Mouse (Mus musculus): ENCODE data around the gene Esp4.
"Not testable (repeated sequence)": the region's sequence is repeated elsewhere in the genome, so short reads cannot be mapped to it uniquely, and the experiment has no call there.

Gene Esp4

DNA sequence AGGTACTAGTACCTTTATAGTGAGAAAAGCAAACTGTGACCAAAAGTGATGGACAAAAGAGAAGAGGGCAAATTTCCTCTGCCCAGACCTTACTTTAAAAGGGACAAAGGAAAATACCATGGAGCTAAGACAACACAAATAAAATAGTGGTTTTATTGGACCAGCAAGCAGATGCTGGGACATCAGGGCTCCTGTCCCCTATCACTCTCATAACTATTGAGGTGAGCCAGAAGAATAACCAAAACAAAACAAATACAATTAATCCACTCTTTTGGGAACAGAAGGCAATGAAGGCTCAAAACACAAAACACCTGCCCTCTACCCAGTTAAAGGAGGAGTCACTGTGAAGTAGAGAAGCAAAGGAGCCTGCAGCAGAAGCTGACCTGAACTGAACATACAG lies at the start of gene Esp4:
Gene Esp4 (plus strand): TSS at position 301 of the 400 bp plus-strand sequence.
- no peak for DNase-seq

GRCm38 (mm10) chr17:40553470-40553869 lies 44.9 kb upstream of the Esp4 start:
- DNase-seq = no peak

DNA sequence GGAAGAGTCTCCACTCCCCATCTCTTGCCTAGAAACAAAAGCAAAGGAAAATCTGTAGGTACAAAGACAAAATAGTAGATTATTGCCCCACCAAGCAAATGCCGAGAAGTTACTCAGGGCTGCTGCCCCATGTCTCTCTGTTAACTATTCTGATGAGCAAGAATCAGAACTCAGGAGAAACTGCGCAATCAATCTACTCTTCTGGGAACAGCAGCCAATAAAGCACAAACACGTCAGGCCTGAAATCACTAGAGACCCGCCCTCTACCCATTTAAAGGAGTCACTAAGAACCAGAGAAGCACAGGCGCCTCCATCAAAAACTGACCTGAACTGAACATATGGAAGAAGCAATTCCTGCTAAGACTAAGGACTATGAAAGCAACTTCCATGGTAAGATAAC lies 37.2 kb upstream of the Esp4 start, which contains the start of gene Esp6:
Gene Esp6 (plus strand): TSS at position 301 of the 400 bp plus-strand sequence.
- no peak for DNase-seq

DNA sequence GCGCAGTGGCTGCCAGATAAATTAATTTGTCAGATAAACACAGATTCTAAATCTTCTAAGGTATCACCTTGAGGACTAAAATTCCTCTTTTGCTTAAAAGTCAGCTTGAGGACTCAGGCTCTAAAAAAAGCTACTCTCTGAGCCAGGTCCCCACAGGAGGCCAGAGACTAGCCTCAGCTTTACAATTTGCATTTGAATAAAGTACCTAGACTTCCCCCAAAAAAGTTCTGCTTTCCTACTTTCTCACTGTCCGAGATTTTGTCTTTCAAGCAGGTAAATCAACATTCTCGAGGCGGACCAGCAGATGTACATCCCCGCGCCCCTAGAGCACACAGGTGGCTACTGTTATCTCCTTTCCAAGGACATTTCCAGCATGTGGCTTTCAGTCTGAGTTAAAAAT lies 14.5 kb upstream of the Esp4 start:
- not testable (repeated sequence) for DNase-seq

GRCm38 (mm10) chr17:40591297-40591696 lies 7.1 kb upstream of the Esp4 start:
- no peak for DNase-seq

DNA sequence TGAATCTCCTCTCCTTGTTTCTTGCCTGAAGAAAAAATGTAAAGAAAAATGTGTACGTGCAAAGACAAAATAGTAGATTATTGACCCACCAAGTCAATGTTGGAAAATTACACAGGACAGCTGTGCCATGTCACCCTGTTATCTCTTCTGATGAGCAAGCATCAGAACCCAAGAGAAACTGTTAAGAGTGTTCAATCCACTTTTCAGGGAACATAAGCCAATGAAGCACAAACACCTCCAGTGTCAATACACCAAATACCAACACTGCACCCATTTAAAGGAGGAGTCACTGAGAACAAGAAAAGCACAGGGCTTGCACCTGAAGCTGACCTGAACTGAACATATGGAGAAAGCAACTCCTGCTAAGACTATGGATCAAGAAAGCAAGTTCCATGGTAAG lies 33.4 kb downstream of the Esp4 start, which contains the start of gene Esp3:
Gene Esp3 (plus strand): TSS at position 301 of the 400 bp plus-strand sequence.
- not testable (repeated sequence) for DNase-seq
